ENCODE assay signal across 8 mouse cellular contexts in genomic region chr11:102228646-102229268, GRCm38 (mm10). TPM values are rescaled to one million over a fixed set of nuclear protein-coding genes. Genes with fewer than 3 reads are reported as not detected.
DNase-seq lines count a peak whose midpoint lies in the region; ATAC-seq and TF ChIP-seq lines count a peak whose summit lies in the region.

No protein-coding gene starts in this region.

- in situ Hi-C loops in ES-E14 (cut with MboI; ENCODE audit: low sequenced_read_pairs in 2 of 2, unreplicated experiment in 2 of 2) = no loop called here

- intact Hi-C loops in left cerebral cortex, postnatal 36 days (cut with DNase I) = loop anchor here (5.0 kb wide), 1 partner anchor 41 kb away; the partner anchor contains the start of genes G6pc3 and Lsm12

- H3K4me2 ChIP-seq in heart, embryonic 12.5 days = peak overlapping the region; percentile 72
- peak overlapping the region; percentile 83 for H3K4me2 ChIP-seq in forebrain, embryonic 16.5 days (ENCODE audit: low read length)
- H3K4me2 ChIP-seq in liver, embryonic 16.5 days (ENCODE audit: low read depth, low read length) = peak overlapping the region; percentile 89

- no peaks in the 10 kb centered on the region for H3K27me3 ChIP-seq in heart, embryonic 12.5 days (replicated peaks)
- H3K27me3 ChIP-seq in forebrain, embryonic 16.5 days (replicated peaks; ENCODE audit: control insufficient read depth, insufficient read depth, low read length) = no peaks in the 10 kb centered on the region
- H3K27me3 ChIP-seq in liver, embryonic 16.5 days (ENCODE audit: control insufficient read depth, insufficient read depth, low read depth, low read length) = peaks cover 39% of the 10 kb centered on the region

- H3K4me1 ChIP-seq in heart, embryonic 12.5 days (replicated peaks) = peaks cover 54% of the 10 kb centered on the region
- peaks cover 9 to 48% of the 10 kb centered on the region in 2 experiments; a peak in 3 of 4 replicates for H3K4me1 ChIP-seq in ES-E14 (ENCODE audit: control insufficient read depth in 2 of 2, insufficient read depth in 2 of 2, low read length in 2 of 2, poor library complexity in 1 of 2)
- H3K4me1 ChIP-seq in forebrain, embryonic 16.5 days (replicated peaks; ENCODE audit: control insufficient read depth, insufficient read depth, low read length) = peaks cover 59% of the 10 kb centered on the region
- H3K4me1 ChIP-seq in liver, embryonic 16.5 days (ENCODE audit: control insufficient read depth, low read depth, low read length) = peaks cover 26% of the 10 kb centered on the region

- no peak for DNase-seq in heart, postnatal 4 days
- DNase-seq in ES-E14 (ENCODE audit: low read depth, low spot score) = no peak
- DNase-seq in left cerebral cortex, adult 9 months (ENCODE audit: low spot score in 2 of 2) = no peak
- DNase-seq in left cerebral cortex, postnatal 36 days (ENCODE audit: low spot score in 2 of 2) = no peak
- DNase-seq in cerebellum, adult 18-20 months = no peak

- H3K9ac ChIP-seq in heart, embryonic 12.5 days = peak overlapping the region; percentile 94
- peak overlapping the region; percentile 92; the same call in 1 of the 2 replicates for H3K9ac ChIP-seq in ES-E14 (ENCODE audit: insufficient read depth, low read depth, low read length, poor library complexity, severe bottlenecking)
- H3K9ac ChIP-seq in forebrain, embryonic 16.5 days (replicated peaks; ENCODE audit: low read depth, low read length) = peak overlapping the region; percentile 85
- H3K9ac ChIP-seq in liver, embryonic 16.5 days (ENCODE audit: low read depth, low read length) = peak overlapping the region; percentile 82

- no peaks in the 10 kb centered on the region; the same call in 1 of the 2 replicates for H3K36me3 ChIP-seq in heart, embryonic 12.5 days
- no peaks in the 10 kb centered on the region for H3K36me3 ChIP-seq in ES-E14 (ENCODE audit: control insufficient read depth, insufficient read depth, low read length, poor library complexity, severe bottlenecking)
- no peaks in the 10 kb centered on the region for H3K36me3 ChIP-seq in forebrain, embryonic 16.5 days (ENCODE audit: control insufficient read depth, insufficient read depth)
- H3K36me3 ChIP-seq in liver, embryonic 16.5 days (ENCODE audit: control insufficient read depth, insufficient read depth) = no peaks in the 10 kb centered on the region

- peak overlapping the region; percentile 82 for H3K4me3 ChIP-seq in heart, embryonic 12.5 days
- H3K4me3 ChIP-seq in ES-E14 (ENCODE audit: insufficient read depth in 1 of 2, low read depth in 1 of 2, low read length in 2 of 2, poor library complexity in 1 of 2, severe bottlenecking in 1 of 2) = peak overlapping the region; percentile 88 to 94
- peak overlapping the region; percentile 62 for H3K4me3 ChIP-seq in forebrain, embryonic 16.5 days (replicated peaks; ENCODE audit: low read length)
- H3K4me3 ChIP-seq in liver, embryonic 16.5 days (ENCODE audit: low read depth, low read length) = peak overlapping the region; percentile 79

- no peak overlapping the region for H3K27ac ChIP-seq in heart, embryonic 12.5 days (ENCODE audit: poor library complexity, severe bottlenecking)
- no peak overlapping the region for H3K27ac ChIP-seq in ES-E14 (ENCODE audit: insufficient read depth, low read depth, low read length, poor library complexity, severe bottlenecking)
- peak overlapping the region; percentile 93 for H3K27ac ChIP-seq in forebrain, embryonic 16.5 days (ENCODE audit: low read length)
- no peak overlapping the region for H3K27ac ChIP-seq in liver, embryonic 16.5 days (ENCODE audit: low read length)

- H3K9me3 ChIP-seq in heart, embryonic 12.5 days (replicated peaks) = no peaks in the 10 kb centered on the region
- no peaks in the 10 kb centered on the region for H3K9me3 ChIP-seq in ES-E14 (ENCODE audit: control insufficient read depth, insufficient read depth, low read depth, low read length)
- no peaks in the 10 kb centered on the region for H3K9me3 ChIP-seq in forebrain, embryonic 16.5 days (ENCODE audit: control insufficient read depth, low read length)
- no peaks in the 10 kb centered on the region for H3K9me3 ChIP-seq in liver, embryonic 16.5 days (replicated peaks; ENCODE audit: control insufficient read depth, low read length)

- no peak for ATAC-seq in heart, embryonic 12.5 days (ENCODE audit: insufficient number of reproducible peaks, low FRiP score)
- ATAC-seq in forebrain, embryonic 16.5 days = no peak
- ATAC-seq in liver, embryonic 16.5 days (ENCODE audit: low read depth) = no peak

- WGBS in heart, embryonic 12.5 days = 13% methylated on average over 7 of the region's 7 CpGs
- WGBS in forebrain, embryonic 16.5 days = 10% methylated on average over 7 of the region's 7 CpGs
- 24% methylated on average over 7 of the region's 7 CpGs for WGBS in liver, embryonic 16.5 days (ENCODE audit: insufficient replicate concordance)

TF ChIP-seq in ES-E14, 5 proteins besides CTCF, POLR2A, EP300 and RAD21:
- TF ChIP-seq HCFC1 (IDR thresholded peaks at IDR 0.05; ENCODE audit: borderline replicate concordance, insufficient read depth, low read length) (no peak), ZC3H11A (IDR thresholded peaks at IDR 0.05; ENCODE audit: borderline replicate concordance, low read depth, low read length) (no peak), MAFK (IDR thresholded peaks at IDR 0.05; ENCODE audit: insufficient read depth, low read depth, low read length) (no peak), ZNF384 (IDR thresholded peaks at IDR 0.05; ENCODE audit: low read depth, low read length) (no peak)

RNA-seq across cellular contexts. Expression of gene Hdac5, which starts 1.2 kb away (rescaled TPM):
- 92.2 and 95.9 TPM in 2 replicates for polyA plus RNA-seq in heart, embryonic 12.5 days (2016; fragmentation: Nextera tagmentation; extraction: Ambion mirVana)
- total RNA-seq in heart, postnatal 4 days (2021) = 10 to 100 TPM; 90.7 to 91.4 TPM
- 33.3 and 57.9 TPM in 2 replicates for total RNA-seq in ES-E14 (2012; rRNA removed)
- 124 and 136 TPM in 2 replicates for polyA plus RNA-seq in forebrain, embryonic 16.5 days (2015; fragmentation: Nextera tagmentation; extraction: Ambion mirVana)
- polyA plus RNA-seq in liver, embryonic 16.5 days (2015; fragmentation: Nextera tagmentation; extraction: Ambion mirVana) = 16.9 and 20.4 TPM in 2 replicates
- 100 to 1,000 TPM; 270 to 275 TPM for total RNA-seq in left cerebral cortex, postnatal 36 days (2021)

RNA-seq across cellular contexts. Expression of gene BC030867, which starts 19.9 kb away (rescaled TPM):
- polyA plus RNA-seq in heart, embryonic 12.5 days (2016; fragmentation: Nextera tagmentation; extraction: Ambion mirVana) = 14.0 and 14.3 TPM in 2 replicates
- total RNA-seq in heart, postnatal 4 days (2021) = 1 to 10 TPM; 5.3 TPM
- total RNA-seq in ES-E14 (2012; rRNA removed) = 17.3 and 17.8 TPM in 2 replicates
- 5.4 and 5.5 TPM in 2 replicates for polyA plus RNA-seq in forebrain, embryonic 16.5 days (2015; fragmentation: Nextera tagmentation; extraction: Ambion mirVana)
- polyA plus RNA-seq in liver, embryonic 16.5 days (2015; fragmentation: Nextera tagmentation; extraction: Ambion mirVana) = 13.2 and 13.8 TPM in 2 replicates
- total RNA-seq in left cerebral cortex, postnatal 36 days (2021) = 1 to 10 TPM; 1.2 TPM

RNA-seq across cellular contexts. Expression of gene G6pc3, which starts 39.3 kb away (rescaled TPM):
- 27.1 and 28.0 TPM in 2 replicates for polyA plus RNA-seq in heart, embryonic 12.5 days (2016; fragmentation: Nextera tagmentation; extraction: Ambion mirVana)
- total RNA-seq in heart, postnatal 4 days (2021) = 10 to 100 TPM; 29.9 to 32.6 TPM
- total RNA-seq in ES-E14 (2012; rRNA removed) = 14.2 and 16.3 TPM in 2 replicates
- 21.5 and 26.2 TPM in 2 replicates for polyA plus RNA-seq in forebrain, embryonic 16.5 days (2015; fragmentation: Nextera tagmentation; extraction: Ambion mirVana)
- polyA plus RNA-seq in liver, embryonic 16.5 days (2015; fragmentation: Nextera tagmentation; extraction: Ambion mirVana) = 7.7 and 8.2 TPM in 2 replicates
- total RNA-seq in left cerebral cortex, postnatal 36 days (2021) = 10 to 100 TPM; 56.1 to 67.2 TPM

RNA-seq across cellular contexts. Expression of gene Asb16, which starts 39.8 kb away (rescaled TPM):
- polyA plus RNA-seq in heart, embryonic 12.5 days (2016; fragmentation: Nextera tagmentation; extraction: Ambion mirVana) = 0.06 and 0.13 TPM in 2 replicates
- under 1 TPM; 0.33 to 0.41 TPM for total RNA-seq in heart, postnatal 4 days (2021)
- 0.98 and 1.0 TPM in 2 replicates for total RNA-seq in ES-E14 (2012; rRNA removed)
- not detected in 2 replicates for polyA plus RNA-seq in forebrain, embryonic 16.5 days (2015; fragmentation: Nextera tagmentation; extraction: Ambion mirVana)
- 0.04 TPM in 1 of 2 replicates, not detected in the other for polyA plus RNA-seq in liver, embryonic 16.5 days (2015; fragmentation: Nextera tagmentation; extraction: Ambion mirVana)
- 1 to 10 TPM; 1.2 to 1.7 TPM for total RNA-seq in left cerebral cortex, postnatal 36 days (2021)

RNA-seq across cellular contexts. Expression of gene Lsm12, which starts 43.7 kb away (rescaled TPM):
- polyA plus RNA-seq in heart, embryonic 12.5 days (2016; fragmentation: Nextera tagmentation; extraction: Ambion mirVana) = 90.9 and 94.3 TPM in 2 replicates
- total RNA-seq in heart, postnatal 4 days (2021) = 10 to 100 TPM; 71.3 to 75.3 TPM
- total RNA-seq in ES-E14 (2012; rRNA removed) = 27.6 and 49.1 TPM in 2 replicates
- polyA plus RNA-seq in forebrain, embryonic 16.5 days (2015; fragmentation: Nextera tagmentation; extraction: Ambion mirVana) = 103 and 123 TPM in 2 replicates
- 51.2 and 52.5 TPM in 2 replicates for polyA plus RNA-seq in liver, embryonic 16.5 days (2015; fragmentation: Nextera tagmentation; extraction: Ambion mirVana)
- 10 to 100 TPM; 58.0 to 58.7 TPM for total RNA-seq in left cerebral cortex, postnatal 36 days (2021)
